Mouse (Mus musculus) bone marrow macrophage, adult 2 months (primary cell): ENCODE measurements around the gene Rnf183. TPM values are rescaled to one million over a fixed set of nuclear protein-coding genes. Genes with fewer than 3 reads are reported as not detected.

ENCODE experiments used
- H3K27ac ChIP-seq: 2 replicates; pipeline ENCODE4 v1.5.1; 2012; ENCODE audit warnings: low read depth, low read length; ENCODE audit not compliant: insufficient read depth
- H3K4me1 ChIP-seq: 2 replicates; pipeline ENCODE4 v1.6.1; 2012; ENCODE audit warnings: low read length; ENCODE audit not compliant: control insufficient read depth, insufficient read depth
- H3K4me3 ChIP-seq: 2 replicates; pipeline ENCODE4 v1.5.1; 2012; ENCODE audit warnings: mild to moderate bottlenecking, low read length, moderate library complexity; ENCODE audit not compliant: insufficient read depth
- CTCF ChIP-seq: IDR thresholded peaks from 2 replicates; pipeline ENCODE4 v1.5.1; 2012; ENCODE audit warnings: low read depth, mild to moderate bottlenecking, low read length, moderate library complexity
- POLR2A ChIP-seq: IDR thresholded peaks from 2 replicates; pipeline ENCODE4 v1.6.1; 2012; ENCODE audit warnings: mild to moderate bottlenecking, low read depth, low read length, borderline replicate concordance
- polyA plus RNA-seq: library from polyadenylated mRNA; stranded (reverse); fragments of >200 nt; gene quantifications from 2 replicates; pipeline ENCODE4 v1.2.4, GENCODE M21; 2012; ENCODE audit not compliant: missing spikeins, insufficient read depth, insufficient read length

Gene Rnf183
- polyA plus RNA-seq, 1 experiment = not detected

DNA sequence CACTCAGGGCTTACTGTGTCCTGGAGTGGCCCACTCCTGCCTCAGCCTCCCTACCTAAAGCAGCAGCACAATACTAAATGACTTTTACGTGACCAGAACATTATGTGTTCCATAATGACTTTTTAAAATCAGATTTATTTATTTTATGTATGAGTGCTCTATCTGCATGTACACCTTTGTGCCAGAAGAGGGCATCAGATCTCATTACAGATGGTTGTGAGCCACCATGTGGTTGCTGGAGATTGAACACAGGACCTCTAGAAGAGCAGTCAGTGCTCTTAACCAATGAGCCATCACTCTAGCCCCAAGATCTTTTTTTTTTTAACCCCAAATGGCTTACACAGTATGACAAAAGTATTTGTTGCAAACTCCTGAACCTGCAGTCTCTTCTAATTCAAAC is 33.1 kb upstream of the Rnf183 start:
- Histone ChIP-seq H3K27ac (no peak overlapping the region), H3K4me1 (no peaks in the 10 kb centered on the region), H3K4me3 (no peak overlapping the region)
- no peak for TF ChIP-seq POLR2A

DNA sequence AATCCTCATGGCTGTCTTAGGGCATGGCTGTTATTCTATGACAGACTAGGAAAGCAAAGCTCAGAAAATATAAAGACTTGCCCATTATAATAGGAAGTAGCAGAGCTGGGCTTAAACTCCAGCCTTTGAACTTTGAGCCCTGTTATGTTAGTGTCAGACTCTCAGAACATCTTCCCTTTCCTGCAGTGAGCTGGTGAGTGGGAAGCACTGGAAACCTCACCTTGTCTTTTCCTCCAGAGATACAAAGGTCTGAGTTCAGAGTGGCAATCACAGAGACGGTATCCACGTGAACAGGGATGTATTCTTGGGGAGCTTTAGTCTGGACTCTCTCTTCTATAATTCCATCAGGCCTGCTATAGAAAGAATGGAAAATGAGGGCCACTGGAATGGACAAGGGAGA is 28.1 kb upstream of the Rnf183 start:
- no peak for TF ChIP-seq CTCF
- Histone ChIP-seq H3K27ac (no peak overlapping the region), H3K4me3 (no peak overlapping the region), H3K4me1 (no peaks in the 10 kb centered on the region)

DNA sequence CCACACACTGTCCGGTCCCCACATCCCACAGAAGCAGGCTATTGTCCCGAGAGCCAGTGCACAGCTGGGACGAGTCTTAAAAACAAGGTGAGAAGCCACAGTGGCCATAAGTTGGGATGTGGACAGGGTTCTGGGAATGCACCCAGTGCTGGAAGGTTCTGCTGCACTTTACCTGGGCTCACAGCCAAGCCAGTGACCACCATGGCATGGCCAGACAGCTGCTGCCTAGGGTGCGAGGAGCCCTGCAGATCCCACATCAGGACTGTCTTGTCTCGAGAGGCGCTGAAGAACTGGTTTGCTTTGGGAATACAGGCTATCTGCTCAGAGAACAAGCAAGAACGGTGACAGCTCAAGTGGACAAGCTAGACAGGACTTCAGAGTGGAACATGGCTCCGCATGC is 25.3 kb upstream of the Rnf183 start:
- no peak for TF ChIP-seq CTCF
- Histone ChIP-seq H3K4me3 (no peak overlapping the region), H3K4me1 (no peaks in the 10 kb centered on the region), H3K27ac (no peak overlapping the region)

DNA sequence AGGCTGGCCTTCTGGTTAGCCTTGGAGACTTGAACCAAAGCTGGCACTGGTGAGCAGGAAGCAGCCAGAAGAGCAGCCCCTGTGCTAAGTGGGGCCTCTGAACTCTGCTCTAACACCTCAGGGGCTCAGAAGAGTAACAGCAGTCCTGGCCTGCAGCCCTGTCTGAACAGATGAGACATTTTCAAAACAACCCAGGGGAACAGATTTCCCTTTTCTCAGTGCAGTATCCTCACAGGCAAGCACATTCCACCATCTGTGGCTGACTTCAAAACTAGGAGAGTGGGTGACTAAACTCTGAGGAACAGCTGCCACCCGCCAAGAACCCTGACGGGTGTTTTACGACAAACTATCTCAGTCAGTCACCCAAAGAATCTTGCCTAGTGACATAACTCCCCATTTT is 24.0 kb upstream of the Rnf183 start:
- no peaks in the 10 kb centered on the region for H3K4me1 ChIP-seq
- TF ChIP-seq CTCF = no peak
- H3K27ac ChIP-seq = no peak overlapping the region
- H3K4me3 ChIP-seq = no peak overlapping the region

DNA sequence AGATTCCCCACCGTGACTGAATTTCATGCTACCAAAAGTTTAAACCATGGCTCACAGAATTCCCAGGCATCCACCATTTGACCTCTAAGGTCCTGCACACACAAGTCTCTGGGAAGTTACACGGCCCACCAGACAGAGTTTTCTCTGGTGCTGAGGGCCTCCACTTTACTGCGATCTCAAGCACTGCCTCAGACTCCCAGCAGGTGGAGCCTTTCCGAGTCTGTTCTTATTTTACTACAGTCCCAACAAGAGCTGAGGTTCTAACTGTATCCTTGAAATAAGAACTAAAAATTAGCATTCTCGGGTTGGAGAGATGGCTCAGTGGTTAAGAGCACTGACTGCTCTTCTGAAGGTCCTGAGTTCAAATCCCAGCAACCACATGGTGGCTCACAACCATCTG is 19.9 kb upstream of the Rnf183 start:
- H3K4me1 ChIP-seq = no peaks in the 10 kb centered on the region
- no peak overlapping the region for H3K27ac ChIP-seq
- TF ChIP-seq CTCF = peak; percentile 48; the same call in 1 of the 2 replicates
- TF ChIP-seq POLR2A = no peak
- H3K4me3 ChIP-seq = no peak overlapping the region

DNA sequence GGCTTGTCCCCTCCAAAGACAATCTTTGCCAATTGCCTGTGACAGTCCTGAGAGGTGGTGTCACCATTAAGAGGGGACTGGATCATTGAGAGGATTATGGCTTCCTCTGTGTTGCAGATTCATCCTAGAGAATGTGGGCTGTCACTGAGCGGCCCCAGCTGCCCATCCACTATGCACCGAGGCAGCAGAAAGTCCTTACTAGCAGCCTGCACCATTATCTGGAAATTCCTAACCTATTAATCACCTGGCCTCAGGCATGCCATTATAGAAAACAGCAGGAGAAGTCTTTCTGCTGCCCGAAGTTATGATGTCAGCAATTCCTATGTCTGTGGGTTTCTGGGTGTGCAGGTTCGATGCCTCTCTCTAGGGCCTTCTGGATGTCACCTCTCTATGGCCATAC is 5.9 kb upstream of the Rnf183 start:
- Histone ChIP-seq H3K4me3 (no peak overlapping the region), H3K4me1 (peaks cover 6% of the 10 kb centered on the region; the same call in 1 of the 2 replicates), H3K27ac (no peak overlapping the region)
- TF ChIP-seq CTCF (no peak), POLR2A (no peak)

DNA sequence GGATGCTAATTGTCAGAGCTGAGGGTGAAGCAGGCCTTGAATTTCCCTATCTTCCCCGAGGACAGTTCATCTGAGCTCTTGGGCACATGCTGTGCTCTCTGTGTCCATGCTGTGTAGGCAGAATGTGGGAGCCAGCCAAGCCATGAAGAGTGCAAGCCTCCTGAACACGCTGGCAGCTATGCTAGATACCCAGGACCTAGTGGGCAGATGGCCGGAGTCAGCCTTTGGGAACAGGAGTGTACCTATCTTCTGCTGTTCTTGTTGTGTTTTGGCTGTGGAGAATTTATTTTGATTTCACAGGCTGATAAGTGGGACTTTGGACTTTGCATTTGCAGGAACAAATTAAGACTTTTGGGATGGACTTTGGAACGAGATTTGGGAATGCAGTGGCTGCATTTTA is 5.5 kb upstream of the Rnf183 start:
- Histone ChIP-seq H3K27ac (no peak overlapping the region), H3K4me1 (peaks cover 6% of the 10 kb centered on the region; the same call in 1 of the 2 replicates), H3K4me3 (no peak overlapping the region)
- TF ChIP-seq CTCF = no peak
- no peak for TF ChIP-seq POLR2A

DNA sequence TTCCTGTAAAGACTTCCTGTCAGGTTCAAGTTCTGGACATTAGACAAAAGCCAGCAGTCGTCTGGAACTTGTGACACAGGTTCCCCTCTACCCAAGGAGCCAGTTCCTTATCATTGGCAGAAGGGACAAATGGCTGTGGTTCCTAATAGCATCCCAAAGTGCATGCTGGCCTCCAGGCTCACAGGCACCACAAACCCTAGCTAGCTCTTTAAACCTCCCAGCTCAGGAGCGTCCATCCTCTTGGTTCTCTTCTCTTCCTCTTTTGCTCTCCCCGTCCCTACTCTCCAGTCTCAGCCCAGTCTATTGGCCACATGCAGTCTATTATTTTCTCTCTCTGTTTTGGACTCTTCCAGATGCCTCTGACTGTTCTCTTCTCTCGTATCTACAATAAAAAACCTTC is 4.7 kb upstream of the Rnf183 start:
- Histone ChIP-seq H3K4me1 (peaks cover 6% of the 10 kb centered on the region; the same call in 1 of the 2 replicates), H3K4me3 (no peak overlapping the region), H3K27ac (no peak overlapping the region)
- TF ChIP-seq CTCF = no peak
- TF ChIP-seq POLR2A = no peak

DNA sequence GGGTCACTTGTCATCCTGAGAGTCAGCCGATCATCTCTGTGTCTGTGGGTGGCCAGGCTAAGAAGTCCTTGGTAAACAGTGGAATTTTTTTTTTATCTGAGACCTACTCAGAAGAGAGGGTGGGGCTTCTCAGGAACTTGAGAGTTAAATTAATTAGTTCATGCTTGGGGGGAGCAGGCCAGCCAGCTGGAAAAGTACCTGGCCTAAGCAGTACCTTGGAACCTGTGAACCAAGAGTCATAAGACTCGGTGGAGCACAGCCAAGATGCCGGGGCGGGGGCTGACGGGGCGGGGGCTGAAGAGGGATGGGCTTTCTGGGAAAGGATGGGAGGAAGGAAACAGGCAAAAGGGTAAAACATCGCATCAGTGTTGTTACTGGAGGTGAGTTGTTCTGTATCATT is 2.8 kb upstream of the Rnf183 start:
- TF ChIP-seq POLR2A (no peak), CTCF (no peak)
- H3K4me1 ChIP-seq = peaks cover 17% of the 10 kb centered on the region
- no peak overlapping the region for H3K4me3 ChIP-seq
- no peak overlapping the region for H3K27ac ChIP-seq

DNA sequence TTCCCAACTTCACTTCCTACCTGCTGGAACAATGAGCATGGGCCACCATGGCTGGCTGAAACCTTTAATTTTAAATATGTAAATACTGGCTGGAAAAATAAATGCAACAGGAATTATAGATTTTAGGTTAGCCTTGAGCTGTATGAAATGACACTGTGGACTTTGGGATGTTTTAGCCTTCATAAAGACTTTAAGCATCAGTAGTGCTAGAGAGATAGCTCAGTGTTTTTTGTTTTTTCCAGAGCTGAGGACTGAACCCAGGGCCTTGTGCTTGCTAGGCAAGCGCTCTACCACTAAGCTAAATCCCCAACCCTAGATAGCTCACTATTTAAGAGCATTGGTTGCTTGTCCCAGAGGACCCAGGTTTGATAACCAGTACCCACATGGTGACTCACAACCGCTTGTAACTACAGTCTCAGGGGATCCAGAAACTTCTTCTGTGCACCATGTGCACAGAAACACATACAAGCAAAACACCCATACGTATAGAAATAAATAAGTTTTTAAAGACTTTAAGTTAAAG is 2.3 kb upstream of the Rnf183 start:
- peaks cover 17% of the 10 kb centered on the region for H3K4me1 ChIP-seq
- no peak overlapping the region for H3K27ac ChIP-seq
- H3K4me3 ChIP-seq = no peak overlapping the region
- TF ChIP-seq POLR2A (no peak), CTCF (no peak)

DNA sequence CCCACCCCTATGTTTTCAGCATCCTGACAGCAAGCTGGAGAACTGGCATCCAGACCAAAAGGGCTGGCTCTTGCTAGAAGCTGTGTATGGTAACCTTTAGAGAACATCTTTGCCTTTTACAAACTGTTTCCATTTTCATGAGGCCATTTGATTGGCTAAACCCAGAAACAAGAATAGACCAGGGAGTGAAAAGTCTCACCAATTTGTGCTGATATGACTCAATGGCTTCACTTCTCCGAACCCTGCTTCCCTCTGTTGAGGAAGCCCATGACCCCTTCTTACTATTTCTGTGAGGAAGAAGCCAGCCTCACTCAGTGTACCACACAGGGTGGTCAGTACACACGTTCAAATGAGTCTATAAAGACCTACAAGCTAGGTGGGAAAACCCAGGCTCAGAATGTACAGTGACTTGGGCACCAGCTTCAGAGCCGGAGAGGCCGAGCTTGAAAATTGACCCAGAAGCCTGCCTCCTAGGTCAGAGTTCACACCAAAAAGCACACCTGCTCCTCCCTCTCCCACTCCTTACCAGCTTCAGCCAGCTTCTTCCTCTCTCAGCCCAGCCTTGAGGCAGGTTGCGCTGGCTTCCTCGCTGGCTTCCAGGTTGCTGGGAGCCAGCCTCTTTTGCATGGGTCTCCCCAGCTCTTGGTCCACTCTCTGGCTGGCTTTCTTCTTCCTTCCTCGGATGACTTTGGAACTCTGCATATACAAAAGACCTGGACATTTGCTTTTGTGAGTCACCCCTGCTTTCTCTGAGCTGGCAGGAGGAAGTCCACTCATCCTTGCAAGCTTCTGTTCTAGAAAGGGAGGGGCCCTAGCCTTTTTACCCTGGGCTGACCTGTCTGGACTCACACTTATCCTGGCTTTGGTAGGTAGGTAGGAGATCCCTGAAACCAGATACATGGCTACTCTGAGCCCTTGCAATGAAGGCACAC is 847 bp downstream of the Rnf183 start:
- TF ChIP-seq CTCF (no peak), POLR2A (no peak)
- Histone ChIP-seq H3K4me3 (no peak overlapping the region), H3K4me1 (peaks cover 18% of the 10 kb centered on the region), H3K27ac (no peak overlapping the region)
